Mouse (Mus musculus) liver, embryonic 16.5 days (tissue): ENCODE measurements around the gene Dnmbp. TPM values are rescaled to one million over a fixed set of nuclear protein-coding genes. Genes with fewer than 3 reads are reported as not detected.
A peak's percentile ranks its signal among the peaks of the same experiment; 100 is the strongest.

Experiments
- ATAC-seq: fragments of 200-750 bp; cut with Nextera tagmentation; 2 replicates; pipeline ENCODE4 v1.8.0; 2017; ENCODE audit warnings: low read depth, mild to moderate bottlenecking, moderate number of reproducible peaks, moderate library complexity
- H3K27ac ChIP-seq: fragments of 300-500 bp; sonication (generic); 2 replicates; pipeline ENCODE4 v1.5.1; 2014; ENCODE audit warnings: mild to moderate bottlenecking, low read length
- H3K27me3 ChIP-seq: fragments of 300-500 bp; sonication (generic); 2 replicates; pipeline ENCODE4 v1.6.1; 2014; ENCODE audit warnings: low read depth, low read length, mixed read lengths; ENCODE audit not compliant: control insufficient read depth, insufficient read depth
- H3K36me3 ChIP-seq: fragments of 300-500 bp; sonication (generic); 2 replicates; pipeline ENCODE4 v1.6.1; 2014; ENCODE audit warnings: mild to moderate bottlenecking; ENCODE audit not compliant: control insufficient read depth, insufficient read depth
- H3K4me1 ChIP-seq: fragments of 300-500 bp; sonication (generic); 2 replicates; pipeline ENCODE4 v1.6.1; 2014; ENCODE audit warnings: low read depth, low read length, mixed read lengths; ENCODE audit not compliant: control insufficient read depth
- H3K4me2 ChIP-seq: fragments of 300-500 bp; sonication (generic); 2 replicates; pipeline ENCODE4 v1.6.1; 2014; ENCODE audit warnings: low read depth, low read length, mixed read lengths
- H3K4me3 ChIP-seq: fragments of 300-500 bp; sonication (generic); 2 replicates; pipeline ENCODE4 v1.5.1; 2014; ENCODE audit warnings: low read depth, mild to moderate bottlenecking, low read length
- H3K9ac ChIP-seq: fragments of 300-500 bp; sonication (generic); 2 replicates; pipeline ENCODE4 v1.6.1; 2014; ENCODE audit warnings: low read depth, low read length
- H3K9me3 ChIP-seq: fragments of 300-500 bp; sonication (generic); replicated peaks from 2 replicates; pipeline ENCODE4 v1.6.1; 2016; ENCODE audit warnings: low read length; ENCODE audit not compliant: control insufficient read depth
- WGBS: fragments of 180-500 bp; shearing (Covaris S2); extraction: QIAGEN DNeasy Blood & Tissue Kit; methylation state at CpG from one replicate; pipeline ENCODE4 v1.1.7; 2014; ENCODE audit not compliant: insufficient replicate concordance; 5-methylcytosine and 5-hydroxymethylcytosine counted together
- polyA plus RNA-seq: library from polyadenylated mRNA; unstranded; fragments of >200 nt; fragmentation: Nextera tagmentation; extraction: Ambion mirVana; gene quantifications from 2 replicates; pipeline ENCODE4 v1.2.1, GENCODE M21; 2015

Gene Dnmbp
- polyA plus RNA-seq, 1 experiment from 2014 or later: 3.2 TPM

- H3K9me3 ChIP-seq: no peaks in the 10 kb centered on the region
- no peak overlapping the region for H3K4me2 ChIP-seq
- H3K4me3 ChIP-seq: no peak overlapping the region
- H3K27me3 ChIP-seq: no peaks in the 10 kb centered on the region
- no peak for ATAC-seq
- no peaks in the 10 kb centered on the region; the same call in 1 of the 2 replicates for H3K4me1 ChIP-seq
- no peak overlapping the region for H3K27ac ChIP-seq
- H3K36me3 ChIP-seq: no peaks in the 10 kb centered on the region
- WGBS: 60% methylated on average over 6 of the region's 6 CpGs
- H3K9ac ChIP-seq: no peak overlapping the region
Measured at GRCm38 (mm10) chr19:43930926-43931325, 9.1 kb downstream of the Dnmbp start.

DNA sequence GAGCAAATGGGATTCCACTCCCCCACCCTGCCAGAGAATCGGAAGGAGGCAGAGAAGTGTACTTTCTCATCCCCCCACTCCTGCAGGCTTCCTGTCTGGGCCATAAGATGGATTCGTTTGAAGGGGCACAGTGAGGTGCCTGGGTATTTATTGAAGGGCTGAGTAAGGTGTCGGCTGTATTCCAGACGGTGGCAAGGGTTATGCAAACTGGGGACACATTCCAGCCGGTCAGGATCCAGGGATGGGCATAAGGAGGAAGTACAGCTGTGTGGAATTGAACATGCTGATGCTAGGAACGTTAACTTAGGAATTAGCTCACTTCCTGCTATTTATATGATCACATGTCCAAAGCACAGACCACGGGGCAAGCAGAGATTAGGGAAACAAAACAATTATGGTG, 9.6 kb downstream of the Dnmbp start:
- no peaks in the 10 kb centered on the region for H3K27me3 ChIP-seq
- no peaks in the 10 kb centered on the region; the same call in 1 of the 2 replicates for H3K4me1 ChIP-seq
- H3K9me3 ChIP-seq: no peaks in the 10 kb centered on the region
- H3K27ac ChIP-seq: no peak overlapping the region
- H3K4me2 ChIP-seq: no peak overlapping the region
- no peak overlapping the region for H3K9ac ChIP-seq
- H3K4me3 ChIP-seq: no peak overlapping the region
- no peaks in the 10 kb centered on the region for H3K36me3 ChIP-seq
- WGBS: 38% methylated on average over 7 of the region's 7 CpGs
- ATAC-seq: no peak

DNA sequence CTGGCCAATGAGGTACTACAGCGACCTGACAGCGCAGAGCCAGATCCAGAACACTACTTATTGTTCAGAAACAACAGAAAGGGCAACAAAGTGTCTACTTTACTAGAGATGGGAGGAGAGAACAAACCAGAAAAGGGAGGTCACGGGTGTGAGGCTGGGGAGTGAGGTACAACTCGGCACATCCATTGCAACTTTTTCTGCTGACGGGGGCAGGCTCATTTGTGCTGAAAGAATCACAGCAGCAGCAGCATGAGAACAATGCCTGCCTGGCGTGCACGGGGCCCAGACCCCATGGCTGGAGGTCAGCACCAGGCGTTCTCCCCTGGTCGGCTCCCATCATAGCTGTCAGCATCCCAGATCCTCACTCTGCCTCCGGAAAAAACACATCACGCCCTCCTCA, 10.1 kb downstream of the Dnmbp start:
- H3K27ac ChIP-seq: no peak overlapping the region
- no peaks in the 10 kb centered on the region for H3K27me3 ChIP-seq
- no peak for ATAC-seq
- H3K36me3 ChIP-seq: no peaks in the 10 kb centered on the region
- 54% methylated on average over 11 of the region's 11 CpGs for WGBS
- H3K9ac ChIP-seq: no peak overlapping the region
- H3K4me3 ChIP-seq: no peak overlapping the region
- no peaks in the 10 kb centered on the region; the same call in 1 of the 2 replicates for H3K4me1 ChIP-seq
- H3K9me3 ChIP-seq: no peaks in the 10 kb centered on the region
- H3K4me2 ChIP-seq: no peak overlapping the region

GRCm38 (mm10) chr19:43927967-43928366, 12.0 kb downstream of the Dnmbp start:
- Histone ChIP-seq H3K9ac (no peak overlapping the region), H3K4me3 (no peak overlapping the region), H3K9me3 (no peaks in the 10 kb centered on the region), H3K4me1 (no peaks in the 10 kb centered on the region; the same call in 1 of the 2 replicates), H3K36me3 (no peaks in the 10 kb centered on the region), H3K27ac (no peak overlapping the region), H3K4me2 (no peak overlapping the region), H3K27me3 (no peaks in the 10 kb centered on the region)
- 53% methylated on average over 5 of the region's 5 CpGs for WGBS
- ATAC-seq: no peak

DNA sequence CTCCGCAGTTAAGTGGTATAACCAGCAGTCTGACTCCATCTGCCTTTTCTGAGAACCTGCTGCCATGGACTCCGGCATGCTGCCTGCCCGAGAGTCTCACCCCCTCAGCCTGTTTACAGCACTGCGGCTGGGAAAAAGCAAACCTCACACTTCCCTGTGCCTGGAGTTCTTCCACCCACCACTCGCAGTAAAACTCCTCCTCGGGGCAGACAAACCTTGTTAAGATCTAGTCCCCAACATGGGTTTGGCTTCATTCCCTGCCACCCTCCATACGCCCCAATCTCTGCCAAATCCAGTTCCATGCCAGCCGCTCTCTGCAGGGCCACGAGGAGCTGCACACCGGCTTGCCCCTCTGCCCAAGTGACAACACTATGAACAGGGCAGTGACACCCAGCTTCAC, 12.9 kb downstream of the Dnmbp start:
- Histone ChIP-seq H3K27me3 (no peaks in the 10 kb centered on the region), H3K27ac (no peak overlapping the region), H3K4me3 (no peak overlapping the region), H3K9ac (no peak overlapping the region), H3K4me1 (no peaks in the 10 kb centered on the region; the same call in 1 of the 2 replicates), H3K9me3 (no peaks in the 10 kb centered on the region), H3K4me2 (no peak overlapping the region), H3K36me3 (no peaks in the 10 kb centered on the region)
- 62% methylated on average over 10 of the region's 10 CpGs for WGBS
- ATAC-seq: no peak

DNA sequence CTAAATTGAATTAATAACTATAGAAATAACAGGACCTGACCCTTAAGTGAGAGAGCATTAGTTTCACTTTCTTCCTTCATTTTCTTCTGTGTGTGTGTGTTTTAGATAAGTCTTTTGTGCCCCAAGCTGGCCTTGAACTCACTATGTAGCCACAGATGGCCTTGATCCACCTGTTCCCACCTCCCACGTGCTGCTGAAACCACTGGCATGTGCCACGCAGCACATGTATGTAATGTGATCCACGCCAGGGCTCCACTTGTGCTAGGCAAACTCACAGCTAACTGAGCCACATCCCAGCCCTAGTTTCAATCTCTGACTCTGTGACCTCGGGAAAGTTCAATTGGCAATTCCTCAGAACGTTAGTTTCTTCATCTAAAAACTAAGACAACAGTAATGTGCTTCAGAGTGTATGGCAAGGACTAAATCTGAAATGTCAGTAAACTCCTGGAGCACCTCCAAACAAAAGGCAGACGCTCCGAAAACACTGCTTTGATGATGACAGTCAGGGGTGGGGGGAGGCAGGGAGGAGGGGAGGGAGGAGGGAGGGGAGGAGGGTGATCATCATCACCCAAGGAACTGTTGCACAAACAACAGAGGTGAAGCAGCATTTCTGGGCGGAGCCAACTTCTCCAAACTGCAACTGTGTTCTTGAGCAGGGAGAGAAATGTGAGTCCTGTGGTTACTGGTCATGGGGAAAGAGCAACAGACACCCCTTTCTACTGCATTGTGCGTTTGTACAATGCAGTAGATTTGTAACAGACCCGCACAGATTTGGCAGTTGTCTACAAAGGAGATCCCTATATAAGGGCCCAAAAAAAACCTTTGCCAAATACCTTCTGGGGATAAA, 13.6 kb downstream of the Dnmbp start:
- WGBS: 53% methylated on average over 10 of the region's 10 CpGs
- Histone ChIP-seq H3K4me2 (no peak overlapping the region), H3K4me1 (no peaks in the 10 kb centered on the region; the same call in 1 of the 2 replicates), H3K4me3 (no peak overlapping the region), H3K27me3 (no peaks in the 10 kb centered on the region), H3K27ac (no peak overlapping the region), H3K36me3 (no peaks in the 10 kb centered on the region), H3K9me3 (no peaks in the 10 kb centered on the region), H3K9ac (no peak overlapping the region)
- no peak for ATAC-seq

DNA sequence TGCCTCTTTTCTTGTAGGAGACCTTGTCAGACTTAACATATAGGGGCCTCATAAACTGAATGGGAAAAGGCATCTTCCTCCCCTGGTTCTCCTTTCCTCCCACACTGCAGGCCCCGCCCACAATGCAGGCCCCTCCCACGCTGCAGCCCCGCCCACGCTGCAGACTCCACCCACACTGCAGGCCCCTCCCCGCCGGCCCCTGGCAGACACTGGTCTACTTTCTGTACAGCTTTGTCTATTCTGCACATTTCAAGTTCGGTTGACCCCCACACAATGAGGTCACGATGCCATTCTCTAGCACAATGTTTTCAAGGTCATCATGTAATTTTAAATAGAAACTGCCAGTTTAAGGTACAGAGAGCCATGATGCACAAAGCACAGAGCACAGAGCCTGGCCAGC, 15.6 kb downstream of the Dnmbp start:
- no peaks in the 10 kb centered on the region for H3K9me3 ChIP-seq
- no peak for ATAC-seq
- H3K4me2 ChIP-seq: no peak overlapping the region
- no peaks in the 10 kb centered on the region for H3K36me3 ChIP-seq
- 46% methylated on average over 8 of the region's 8 CpGs for WGBS
- H3K4me3 ChIP-seq: no peak overlapping the region
- H3K4me1 ChIP-seq: peaks cover 2% of the 10 kb centered on the region
- no peaks in the 10 kb centered on the region for H3K27me3 ChIP-seq
- no peak overlapping the region for H3K27ac ChIP-seq
- no peak overlapping the region for H3K9ac ChIP-seq

DNA sequence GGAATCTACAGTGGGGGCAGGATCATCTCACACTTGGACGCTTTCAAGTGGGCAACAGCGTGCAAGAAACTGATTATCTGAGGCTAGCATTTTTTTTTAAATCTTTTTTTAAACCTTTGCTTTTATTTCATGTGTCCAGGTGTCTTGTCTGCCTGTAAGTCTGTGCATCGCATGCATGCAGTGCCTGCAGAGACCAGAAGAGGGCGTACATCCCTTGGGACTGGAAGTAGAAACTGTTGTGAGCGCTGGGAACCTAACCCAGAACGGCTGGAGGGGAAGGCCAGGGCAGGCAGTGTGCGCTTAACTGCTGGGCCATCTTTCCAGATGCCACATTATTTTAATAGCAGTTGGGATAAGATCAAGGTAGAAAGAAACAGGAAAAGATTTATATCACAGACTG, 17.0 kb downstream of the Dnmbp start:
- no peaks in the 10 kb centered on the region for H3K9me3 ChIP-seq
- no peaks in the 10 kb centered on the region for H3K27me3 ChIP-seq
- no peak overlapping the region for H3K4me3 ChIP-seq
- H3K4me1 ChIP-seq: peaks cover 5% of the 10 kb centered on the region
- H3K9ac ChIP-seq: no peak overlapping the region
- H3K27ac ChIP-seq: no peak overlapping the region
- no peaks in the 10 kb centered on the region for H3K36me3 ChIP-seq
- no peak for ATAC-seq
- H3K4me2 ChIP-seq: no peak overlapping the region
- 82% methylated on average over 7 of the region's 7 CpGs for WGBS

- H3K4me1 ChIP-seq: peaks cover 8% of the 10 kb centered on the region
- no peaks in the 10 kb centered on the region for H3K36me3 ChIP-seq
- no peak for ATAC-seq
- 25% methylated on average over 13 of the region's 13 CpGs for WGBS
- H3K27me3 ChIP-seq: no peaks in the 10 kb centered on the region
- no peak overlapping the region for H3K4me3 ChIP-seq
- no peak overlapping the region for H3K9ac ChIP-seq
- H3K27ac ChIP-seq: no peak overlapping the region
- peak overlapping the region; percentile 30 for H3K4me2 ChIP-seq
- H3K9me3 ChIP-seq: no peaks in the 10 kb centered on the region
Measured at GRCm38 (mm10) chr19:43921410-43921809, 18.6 kb downstream of the Dnmbp start.
